Mouse (Mus musculus) testis, adult 2 months (tissue): ENCODE results near the gene Lsm3. TPM values are rescaled to one million over a fixed set of nuclear protein-coding genes. Genes with fewer than 3 reads are reported as not detected.

ENCODE experiments used
- H3K27ac ChIP-seq: fragments of 200-500 bp; 2 replicates; pipeline ENCODE4 v1.5.1; 2012; ENCODE audit warnings: low read depth, low read length; ENCODE audit not compliant: control insufficient read depth, insufficient read depth
- H3K27me3 ChIP-seq: fragments of 200-500 bp; 2 replicates; pipeline ENCODE4 v1.6.1; 2012; ENCODE audit warnings: mild to moderate bottlenecking, low read length, moderate library complexity; ENCODE audit not compliant: control insufficient read depth, insufficient read depth
- H3K36me3 ChIP-seq: fragments of 200-500 bp; 2 replicates; pipeline ENCODE4 v1.6.1; 2012; ENCODE audit warnings: mild to moderate bottlenecking, low read length; ENCODE audit not compliant: control insufficient read depth, insufficient read depth
- H3K4me1 ChIP-seq: fragments of 200-500 bp; 2 replicates; pipeline ENCODE4 v1.6.1; 2012; ENCODE audit warnings: low read length; ENCODE audit not compliant: control insufficient read depth, insufficient read depth
- H3K4me3 ChIP-seq: fragments of 200-500 bp; 2 replicates; pipeline ENCODE4 v1.5.1; 2012; ENCODE audit warnings: low read depth, mild to moderate bottlenecking, low read length, moderate library complexity, mixed read lengths; ENCODE audit not compliant: control insufficient read depth
- CTCF ChIP-seq: fragments of 200-500 bp; IDR thresholded peaks from 2 replicates; pipeline ENCODE4 v1.5.1; 2012; ENCODE audit warnings: low read depth, mild to moderate bottlenecking, inconsistent platforms, low read length, moderate library complexity; ENCODE audit not compliant: control insufficient read depth, insufficient read depth, insufficient replicate concordance
- POLR2A ChIP-seq: fragments of 200-500 bp; IDR thresholded peaks from 2 replicates; pipeline ENCODE4 v1.6.1; 2012; ENCODE audit warnings: low read depth, mild to moderate bottlenecking, inconsistent platforms, low read length, moderate library complexity; ENCODE audit not compliant: control insufficient read depth
- polyA plus RNA-seq: library from polyadenylated mRNA; depleted of rRNA; stranded (reverse); fragments of >200 nt; gene quantifications from 2 replicates; pipeline ENCODE4 v1.2.3, GENCODE M21; 2012

The Lsm3 gene
- polyA plus RNA-seq, 1 experiment = 34.6 TPM

GRCm38 (mm10) chr6:91546241-91546884, 30.6 kb downstream of the Lsm3 start:
- H3K27ac ChIP-seq = no peak overlapping the region
- no peak overlapping the region for H3K4me3 ChIP-seq
- no peaks in the 10 kb centered on the region for H3K4me1 ChIP-seq
- H3K36me3 ChIP-seq = no peaks in the 10 kb centered on the region
- TF ChIP-seq POLR2A (no peak), CTCF (no peak)
- H3K27me3 ChIP-seq = no peaks in the 10 kb centered on the region

GRCm38 (mm10) chr6:91547313-91547712, 31.6 kb downstream of the Lsm3 start:
- H3K27ac ChIP-seq = no peak overlapping the region
- no peaks in the 10 kb centered on the region for H3K4me1 ChIP-seq
- no peaks in the 10 kb centered on the region for H3K36me3 ChIP-seq
- TF ChIP-seq CTCF (no peak), POLR2A (no peak)
- no peak overlapping the region for H3K4me3 ChIP-seq
- no peaks in the 10 kb centered on the region for H3K27me3 ChIP-seq

GRCm38 (mm10) chr6:91549621-91550020, 33.9 kb downstream of the Lsm3 start:
- Histone ChIP-seq H3K27me3 (no peaks in the 10 kb centered on the region), H3K27ac (no peak overlapping the region), H3K4me3 (no peak overlapping the region), H3K4me1 (no peaks in the 10 kb centered on the region), H3K36me3 (no peaks in the 10 kb centered on the region)
- TF ChIP-seq POLR2A (no peak), CTCF (no peak)

GRCm38 (mm10) chr6:91551671-91552070, 35.9 kb downstream of the Lsm3 start:
- Histone ChIP-seq H3K4me1 (no peaks in the 10 kb centered on the region), H3K36me3 (no peaks in the 10 kb centered on the region), H3K4me3 (no peak overlapping the region), H3K27me3 (no peaks in the 10 kb centered on the region), H3K27ac (no peak overlapping the region)
- no peak for TF ChIP-seq CTCF
- TF ChIP-seq POLR2A = no peak

GRCm38 (mm10) chr6:91552693-91553092, 37.0 kb downstream of the Lsm3 start:
- TF ChIP-seq CTCF = no peak
- TF ChIP-seq POLR2A = no peak
- H3K27me3 ChIP-seq = no peaks in the 10 kb centered on the region
- H3K4me3 ChIP-seq = no peak overlapping the region
- no peaks in the 10 kb centered on the region for H3K36me3 ChIP-seq
- no peaks in the 10 kb centered on the region for H3K4me1 ChIP-seq
- no peak overlapping the region for H3K27ac ChIP-seq

GRCm38 (mm10) chr6:91558565-91558964, 42.8 kb downstream of the Lsm3 start:
- no peak for TF ChIP-seq POLR2A
- Histone ChIP-seq H3K36me3 (no peaks in the 10 kb centered on the region), H3K4me1 (no peaks in the 10 kb centered on the region), H3K27ac (no peak overlapping the region), H3K27me3 (no peaks in the 10 kb centered on the region), H3K4me3 (no peak overlapping the region)

- no peaks in the 10 kb centered on the region for H3K27me3 ChIP-seq
- H3K36me3 ChIP-seq = no peaks in the 10 kb centered on the region
- no peak overlapping the region for H3K4me3 ChIP-seq
- TF ChIP-seq POLR2A (no peak), CTCF (no peak)
- H3K4me1 ChIP-seq = no peaks in the 10 kb centered on the region
- no peak overlapping the region for H3K27ac ChIP-seq
Observed at GRCm38 (mm10) chr6:91559371-91559770, 43.6 kb downstream of the Lsm3 start.

- no peak overlapping the region for H3K27ac ChIP-seq
- no peaks in the 10 kb centered on the region for H3K36me3 ChIP-seq
- TF ChIP-seq POLR2A (no peak), CTCF (no peak)
- no peaks in the 10 kb centered on the region for H3K4me1 ChIP-seq
- no peak overlapping the region for H3K4me3 ChIP-seq
- no peaks in the 10 kb centered on the region for H3K27me3 ChIP-seq
Observed at GRCm38 (mm10) chr6:91560186-91560585, 44.5 kb downstream of the Lsm3 start.
